Mouse (Mus musculus) pancreas, adult 10 weeks (tissue): ENCODE data around the gene Pjvk. TPM values are rescaled to one million over a fixed set of nuclear protein-coding genes. Genes with fewer than 3 reads are reported as not detected.

Experiments used
- polyA plus RNA-seq: library from polyadenylated mRNA; stranded (reverse); fragments of 350-450 nt; fragmentation: Illumina TruSeq; extraction: RNeasy Lipid Tissue Mini Kit (QIAGEN cat#74804); gene quantifications from one replicate; pipeline ENCODE4 v1.2.3, GENCODE M21; 2015; ENCODE audit warnings: low read depth, low replicate concordance; ENCODE audit not compliant: insufficient read depth

Pjvk gene
- not detected for polyA plus RNA-seq

DNA sequence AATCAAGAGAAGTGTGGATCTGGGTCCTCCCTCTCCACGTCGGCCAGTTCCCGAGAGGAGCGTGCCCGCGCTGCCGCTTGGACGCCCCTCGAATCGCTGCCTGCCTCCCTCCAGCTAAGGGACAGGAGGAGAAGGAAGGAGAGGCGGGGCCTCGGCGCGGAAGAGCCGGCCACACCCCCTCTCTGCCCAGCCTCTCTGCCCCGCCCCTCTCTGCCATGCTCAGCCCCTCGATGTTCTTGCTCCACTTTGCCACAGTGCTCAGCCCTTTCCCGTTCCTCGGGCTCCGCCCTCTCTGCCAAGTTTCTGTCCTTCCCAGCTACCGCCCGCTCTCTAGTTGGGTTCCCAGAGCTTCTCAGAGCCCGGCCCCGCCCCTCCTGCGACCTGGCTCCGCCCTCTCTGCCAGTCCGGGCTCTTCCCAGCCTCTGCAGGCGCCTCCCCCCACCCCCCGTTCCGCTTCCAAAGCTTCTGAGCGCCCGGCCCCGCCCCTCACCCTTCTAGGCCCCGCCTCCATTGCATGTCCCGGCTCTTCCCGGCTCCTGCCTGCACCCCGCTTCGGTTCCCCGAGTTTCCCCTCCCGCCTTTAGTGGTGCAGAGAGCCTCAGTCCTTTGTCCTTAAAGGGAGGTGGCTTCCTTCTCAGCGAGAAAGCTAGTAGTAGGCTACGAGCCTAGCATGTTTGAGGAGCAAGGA, at the start of gene Pjvk, which contains the start of gene Prkra:
Gene Pjvk (plus strand): TSS at position 594 of the 688 bp plus-strand sequence.
Gene Prkra (minus strand): TSS at position 133 of the 688 bp plus-strand sequence.

DNA sequence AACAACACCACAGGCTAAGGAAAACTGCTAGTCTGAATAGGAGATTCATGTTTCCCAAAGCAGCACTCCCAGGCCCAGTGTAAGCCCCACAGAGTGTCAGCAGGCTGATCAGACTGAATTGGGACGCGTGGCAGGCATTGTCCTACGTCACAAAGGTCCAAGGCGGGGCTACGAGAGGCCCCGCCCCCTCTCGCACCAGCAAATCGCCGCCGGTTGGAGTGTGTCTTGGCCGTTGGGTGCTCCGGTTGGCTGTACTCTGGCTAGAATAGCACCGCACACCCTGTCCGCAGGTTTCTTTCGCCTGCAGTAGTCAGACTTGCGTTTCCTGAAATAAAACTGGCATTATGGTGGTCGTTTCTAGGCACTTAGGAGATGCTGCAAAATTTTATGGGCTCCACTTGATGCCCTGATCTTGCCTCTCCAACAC, 24.7 kb downstream of the Pjvk start, which contains the start of gene Fkbp7:
Gene Fkbp7 (minus strand): TSS at position 151 of the 427 bp plus-strand sequence.

DNA sequence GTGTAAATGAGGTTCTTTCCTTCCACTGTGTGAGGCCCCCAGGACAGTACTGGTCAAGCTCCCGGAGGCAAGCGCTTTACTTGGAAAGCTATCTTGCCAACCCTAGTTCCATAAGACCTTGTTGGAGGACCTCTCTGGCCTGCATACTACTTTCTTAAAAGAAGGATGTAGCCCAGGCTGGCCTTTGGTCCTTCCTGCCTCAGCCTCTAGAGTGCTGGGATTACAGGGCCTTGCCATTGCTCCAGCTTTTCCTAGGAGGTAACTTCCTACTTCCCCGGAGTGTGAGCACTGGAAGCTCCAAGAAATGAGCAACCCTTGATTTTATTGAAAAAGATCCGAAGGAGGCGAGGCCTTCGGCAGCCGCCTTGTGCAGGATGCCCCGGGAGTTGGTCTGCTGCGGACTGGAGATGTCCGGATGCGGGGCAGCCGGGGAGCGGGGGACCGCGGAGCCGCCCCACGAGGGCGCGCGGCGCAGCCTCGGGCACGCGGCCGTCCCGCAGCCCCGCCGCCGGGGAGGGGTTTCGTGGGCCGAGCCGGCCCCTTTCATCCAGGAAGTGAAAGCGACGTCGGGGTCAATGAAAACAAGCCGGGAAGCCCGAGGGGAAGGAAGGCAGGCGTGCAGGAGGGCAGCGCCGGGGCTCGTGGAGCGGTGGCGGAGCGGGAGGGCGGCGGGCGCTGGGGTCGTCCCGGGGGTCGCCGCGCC, 26.6 kb downstream of the Pjvk start, which contains the start of gene Plekha3:
Gene Plekha3 (plus strand): TSS at position 557 of the 703 bp plus-strand sequence.

Other genes starting within 250 kb of the Pjvk start
- gene Osbpl6, start 242.0 kb upstream of the Pjvk start, polyA plus RNA-seq: 1.7 TPM
- 5.2 TPM for gene Prkra, start 461 bp upstream of the Pjvk start, polyA plus RNA-seq
- gene Fkbp7, start 24.6 kb downstream of the Pjvk start, polyA plus RNA-seq: 14.0 TPM
- gene Plekha3, start 26.8 kb downstream of the Pjvk start, polyA plus RNA-seq: 3.9 TPM